Mouse (Mus musculus) bone marrow macrophage, adult 2 months (primary cell): ENCODE measurements around the gene Gm10491.

Experiments
- CTCF ChIP-seq: IDR thresholded peaks from 2 replicates; pipeline ENCODE4 v1.5.1; 2012; ENCODE audit warnings: low read depth, mild to moderate bottlenecking, low read length, moderate library complexity
- POLR2A ChIP-seq: IDR thresholded peaks from 2 replicates; pipeline ENCODE4 v1.6.1; 2012; ENCODE audit warnings: mild to moderate bottlenecking, low read depth, low read length, borderline replicate concordance

DNA sequence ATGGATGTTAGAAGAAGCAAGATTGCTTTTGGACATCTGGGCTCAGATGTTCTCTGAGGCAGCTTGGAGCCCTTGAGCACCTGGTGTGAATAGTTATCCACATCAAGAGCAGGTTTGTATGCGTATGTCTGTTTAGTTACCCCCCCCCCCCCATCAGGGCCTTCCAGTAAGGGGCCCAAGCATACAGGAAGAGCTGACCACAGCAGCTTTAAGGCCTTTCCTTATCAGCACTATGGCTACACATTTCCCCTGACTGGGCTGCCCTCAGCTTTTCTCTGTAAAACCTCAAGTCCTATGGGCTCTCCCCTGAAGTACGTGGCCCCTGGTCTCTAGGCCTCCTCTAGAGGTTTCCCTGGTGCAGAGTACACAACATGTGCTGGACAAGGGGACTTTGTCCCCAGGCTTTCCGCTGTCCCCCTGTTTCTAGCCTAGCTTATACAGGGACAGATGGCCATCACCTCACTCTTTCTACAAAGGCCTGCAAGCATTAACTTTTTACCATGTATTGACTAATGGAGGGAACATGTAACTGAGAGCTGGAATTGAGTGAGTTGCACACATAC, 48.4 kb downstream of the Gm10491 start:
- no peak for TF ChIP-seq CTCF
- no peak for TF ChIP-seq POLR2A
